Mouse (Mus musculus): ENCODE data around the gene Tmem179. TPM values are rescaled to one million over a fixed set of nuclear protein-coding genes. Genes with fewer than 3 reads are reported as not detected.

Gene Tmem179
- total RNA-seq, 4 experiments from 2014 or later: 9.5 to 15.5 (median 10.5) TPM

DNA sequence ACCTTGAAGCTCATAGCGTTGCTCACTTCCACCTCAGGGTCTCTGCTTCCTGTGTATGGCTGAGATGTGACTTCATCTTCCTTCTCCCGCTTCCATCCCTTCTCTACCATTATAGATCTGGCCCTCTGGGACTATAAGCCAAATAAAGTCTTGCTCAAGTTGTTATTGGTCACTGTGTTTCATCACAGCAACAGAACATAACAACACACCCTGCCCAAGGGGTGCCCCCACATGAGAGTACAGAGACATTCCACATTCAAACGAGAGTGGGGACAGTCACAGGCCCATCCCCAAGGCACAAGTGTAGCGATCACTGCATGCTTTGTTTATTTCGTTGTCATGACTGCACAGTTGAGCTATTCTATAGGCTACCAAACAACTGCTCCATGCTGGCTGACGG is 20.7 kb upstream of the Tmem179 start:
- no peak for DNase-seq

DNA sequence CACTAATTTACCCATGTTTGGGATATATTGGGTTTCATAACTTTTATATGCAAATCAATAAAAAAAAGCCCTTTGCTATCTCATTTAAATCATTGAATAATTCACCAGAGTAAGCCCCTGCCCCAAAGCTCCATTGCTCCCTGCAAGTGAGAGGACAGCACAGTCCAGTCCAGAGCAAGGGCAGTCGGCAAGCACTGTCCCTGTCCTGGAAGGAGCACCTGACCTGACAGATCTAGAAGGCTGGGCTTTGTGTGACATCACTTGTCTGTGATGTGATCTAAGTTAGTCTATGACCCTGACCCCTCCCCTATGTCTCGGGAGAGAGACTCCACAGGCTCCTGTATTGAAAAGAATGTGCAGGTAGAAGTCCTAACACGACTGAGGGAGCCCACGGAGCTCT is 17.2 kb upstream of the Tmem179 start:
- DNase-seq: no peak

DNA sequence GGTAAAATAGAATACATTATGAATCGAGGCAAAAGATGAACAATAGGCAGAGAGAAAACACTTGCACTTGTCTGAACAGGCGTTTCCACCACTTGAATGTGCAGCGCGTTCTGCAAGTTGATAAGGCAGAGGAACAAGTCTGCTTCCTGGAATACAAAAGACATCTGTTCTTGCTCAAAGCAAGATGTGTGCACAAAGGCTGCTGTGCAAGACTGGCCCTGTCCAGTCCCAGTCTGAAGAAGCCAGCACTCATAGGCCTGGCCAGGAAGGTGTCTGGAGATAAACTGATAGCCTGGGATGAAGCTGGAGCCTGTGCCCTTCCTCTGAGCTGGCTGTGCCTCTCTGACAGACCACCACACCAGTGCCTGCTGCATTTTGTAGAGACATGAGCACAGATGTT is 1.6 kb upstream of the Tmem179 start:
- DNase-seq: no peak

DNA sequence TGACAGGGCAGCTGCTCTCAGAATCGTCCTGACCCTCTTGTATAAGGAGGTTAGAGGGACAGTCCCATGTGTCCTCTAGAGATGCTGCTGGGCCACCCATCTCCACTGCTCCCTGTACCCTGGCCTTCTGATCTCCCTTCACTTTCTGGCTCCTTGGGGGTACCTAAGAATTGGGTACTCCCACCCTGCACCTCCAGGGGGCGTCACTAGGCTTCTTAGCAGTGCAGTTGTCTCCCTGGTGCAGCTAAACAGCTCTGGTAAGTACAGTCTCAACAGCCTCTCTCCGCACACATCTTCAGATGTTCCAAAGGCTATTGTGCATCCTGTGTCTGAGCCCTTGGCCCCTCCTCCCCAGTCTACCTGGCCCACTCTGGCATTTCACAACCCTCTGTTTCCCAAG is 1.6 kb downstream of the Tmem179 start:
- no peak for DNase-seq

DNA sequence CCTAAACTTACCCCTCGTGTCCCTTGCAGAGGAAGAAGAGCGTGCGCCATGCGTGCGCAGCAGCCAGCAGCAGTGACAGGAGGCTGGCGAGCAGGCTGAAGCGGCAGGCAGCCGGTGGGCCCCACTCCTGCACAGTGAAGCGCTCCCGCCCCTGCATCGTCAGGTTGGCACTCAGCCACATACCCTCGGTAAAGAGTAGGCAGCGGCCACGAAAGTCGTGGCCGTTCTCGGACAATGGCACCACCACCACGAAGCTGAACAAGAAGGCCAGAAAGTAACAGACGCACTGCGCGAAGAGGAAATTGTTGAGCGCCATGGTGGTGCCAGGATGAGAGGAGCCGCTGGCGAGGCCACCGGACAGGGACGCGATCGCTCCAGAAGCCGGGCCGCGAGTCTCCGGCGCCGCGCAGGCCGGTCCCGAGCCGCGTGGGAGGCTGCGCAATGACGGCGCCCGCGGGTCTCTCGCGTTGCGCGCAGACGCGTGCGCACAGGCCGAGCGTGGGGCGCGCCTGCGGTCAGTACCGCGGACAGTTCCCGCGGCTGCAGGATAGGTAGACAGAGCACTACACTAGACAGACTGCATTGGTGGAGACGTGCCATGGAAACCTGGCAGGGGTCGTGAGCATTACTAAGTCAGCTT is 5.7 kb downstream of the Tmem179 start:
- no peak for DNase-seq

DNA sequence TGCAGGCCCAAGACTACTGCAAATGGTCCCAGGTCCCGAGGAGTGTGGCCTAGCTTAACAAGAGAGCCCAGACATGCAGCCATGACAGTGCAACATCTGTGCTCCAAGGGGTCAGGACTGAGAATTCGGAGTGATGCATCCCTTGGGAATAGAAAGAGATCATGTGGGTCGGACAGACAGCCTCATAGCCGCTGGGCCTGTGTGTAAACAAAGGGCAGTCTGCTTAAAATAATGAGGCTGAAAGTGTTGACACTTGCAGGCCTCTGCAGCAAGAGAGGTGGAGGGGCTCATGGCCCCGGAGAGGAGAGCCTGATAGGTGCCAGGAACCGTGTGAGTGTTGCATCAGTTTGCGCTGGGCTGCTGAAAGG is 6.2 kb downstream of the Tmem179 start:
- no peak for DNase-seq

DNA sequence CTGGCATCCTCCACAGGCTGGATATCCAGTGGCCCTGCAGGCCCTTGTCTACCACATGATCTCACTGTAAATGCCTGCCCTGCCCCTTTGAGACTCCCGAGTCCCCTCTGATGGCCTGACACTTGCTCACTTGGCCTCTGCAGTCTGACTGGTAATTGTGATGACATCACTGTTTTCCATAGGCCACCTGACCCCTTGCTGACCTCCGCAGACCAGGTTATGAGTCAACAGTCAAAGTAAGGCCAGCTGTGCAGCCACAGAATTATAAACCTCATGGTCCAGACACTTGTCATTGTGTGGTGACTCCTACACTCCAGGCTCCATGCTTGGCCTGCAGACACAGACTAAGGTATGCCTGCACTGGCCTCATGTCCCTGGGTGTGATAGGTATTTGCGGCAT is 8.6 kb downstream of the Tmem179 start:
- DNase-seq: no peak

DNA sequence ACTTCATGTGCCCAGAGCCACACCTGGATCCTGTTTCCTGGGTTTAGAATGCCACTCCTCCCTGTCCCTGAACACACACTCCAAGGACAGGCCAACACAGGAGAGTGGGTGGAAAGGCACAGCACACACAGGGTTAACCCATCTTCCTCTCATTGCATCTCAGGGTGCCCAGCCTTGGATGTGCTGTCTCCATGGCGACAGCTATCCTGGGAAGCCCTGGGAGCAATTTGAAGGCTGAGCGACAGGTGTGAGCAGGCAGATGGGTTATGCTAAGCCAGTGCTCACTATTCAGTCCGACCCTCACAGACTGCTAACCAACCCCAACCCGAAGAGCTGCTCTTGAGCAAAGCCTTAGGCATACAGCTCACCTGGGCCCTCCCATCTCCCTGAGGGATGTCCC is 9.3 kb downstream of the Tmem179 start:
- DNase-seq: no peak

DNA sequence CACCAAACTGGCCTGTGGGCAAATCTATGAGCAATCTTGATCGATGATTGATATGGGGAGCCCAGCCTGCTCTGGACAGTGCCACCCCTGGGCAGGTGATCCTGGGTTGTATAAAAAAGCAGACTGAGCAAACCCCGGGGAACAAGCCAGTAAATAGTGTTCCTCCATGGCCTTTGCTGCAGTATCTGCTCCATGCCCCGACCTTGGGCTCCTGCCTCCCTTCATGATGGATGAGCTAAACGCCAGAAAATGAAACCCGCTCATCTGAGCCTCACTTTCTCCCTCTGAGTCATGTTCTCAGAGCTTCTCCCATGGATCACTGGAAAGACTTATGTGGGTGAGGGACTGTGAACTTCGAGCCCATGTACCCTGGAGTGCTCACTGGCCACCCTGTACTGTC is 10.3 kb downstream of the Tmem179 start:
- peak; percentile 77 for DNase-seq

DNA sequence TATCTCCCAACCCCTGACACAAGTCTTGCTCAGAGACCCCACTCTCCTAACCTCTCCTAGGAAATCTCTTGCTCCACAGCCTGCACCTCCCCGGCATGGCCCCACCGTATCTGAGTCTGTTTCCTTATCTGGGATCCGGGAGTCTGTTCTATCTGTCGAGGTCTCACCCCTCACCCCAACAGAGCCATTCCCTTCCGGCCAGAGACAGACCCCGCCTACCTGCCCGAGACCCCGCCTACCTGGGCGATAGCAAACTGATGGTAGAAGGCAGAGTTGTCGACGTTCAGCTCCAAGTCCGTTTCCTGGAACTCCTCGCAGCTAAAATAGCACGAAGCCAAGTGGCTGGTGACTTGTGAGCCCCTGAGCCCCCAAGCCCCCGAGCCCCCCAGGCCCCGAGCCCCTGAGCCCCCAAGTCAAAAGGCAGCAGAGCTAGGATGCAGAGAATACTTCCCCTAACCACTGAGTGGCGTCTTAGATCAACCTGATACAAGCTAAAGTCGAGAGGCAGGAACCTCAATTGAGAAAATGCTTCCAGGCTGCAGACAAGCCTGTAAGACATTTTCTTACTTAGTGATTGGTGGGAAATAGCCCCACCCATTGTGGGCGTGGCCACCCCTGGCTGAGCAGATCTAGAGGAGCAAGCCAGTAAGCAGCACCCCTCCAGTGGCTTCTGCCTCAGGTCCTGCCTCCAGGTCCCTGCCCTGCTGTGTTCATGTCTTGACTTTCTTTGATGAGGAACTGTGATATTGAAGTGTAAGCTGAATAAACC is 13.4 kb downstream of the Tmem179 start:
- no peak for DNase-seq

DNA sequence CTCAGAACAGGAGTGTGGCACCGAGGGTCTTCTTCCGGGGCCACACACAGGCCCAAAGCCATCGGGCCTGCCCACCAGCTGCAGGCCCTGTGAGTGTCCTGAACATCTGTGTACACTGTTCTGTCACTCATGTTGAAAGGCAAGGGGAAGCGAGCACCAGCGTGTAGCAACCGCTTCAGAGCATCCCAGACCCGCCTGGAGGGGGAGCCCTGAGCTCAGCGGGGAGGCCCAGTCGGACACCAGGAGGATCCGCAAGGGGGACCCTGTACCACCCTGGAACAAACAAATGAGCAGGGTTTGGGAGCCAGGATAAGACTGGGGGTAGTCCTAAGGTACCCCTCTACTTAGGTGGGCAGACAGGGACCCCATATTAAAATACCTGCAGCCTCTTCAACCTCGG is 17.9 kb downstream of the Tmem179 start:
- no peak for DNase-seq

DNA sequence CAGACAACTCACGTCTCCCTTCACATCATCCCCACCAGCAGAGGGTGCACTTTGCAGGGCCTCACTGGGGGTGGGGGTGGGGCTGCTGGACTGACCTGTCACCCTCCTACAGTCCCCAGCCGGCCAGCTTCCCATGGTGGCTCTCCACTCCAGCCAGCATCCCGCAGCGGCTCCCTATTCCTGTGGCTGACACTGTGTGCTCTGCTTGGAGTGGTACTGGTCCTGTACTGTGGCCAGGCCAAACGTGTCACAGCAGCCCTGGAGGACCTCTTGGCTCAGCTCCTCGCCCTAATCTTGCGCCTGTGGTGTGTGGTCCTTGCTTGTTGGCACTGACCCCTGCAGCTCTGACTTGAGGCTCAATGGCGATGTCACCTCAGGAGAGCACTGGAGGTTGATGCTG is 18.8 kb downstream of the Tmem179 start:
- no peak for DNase-seq

DNA sequence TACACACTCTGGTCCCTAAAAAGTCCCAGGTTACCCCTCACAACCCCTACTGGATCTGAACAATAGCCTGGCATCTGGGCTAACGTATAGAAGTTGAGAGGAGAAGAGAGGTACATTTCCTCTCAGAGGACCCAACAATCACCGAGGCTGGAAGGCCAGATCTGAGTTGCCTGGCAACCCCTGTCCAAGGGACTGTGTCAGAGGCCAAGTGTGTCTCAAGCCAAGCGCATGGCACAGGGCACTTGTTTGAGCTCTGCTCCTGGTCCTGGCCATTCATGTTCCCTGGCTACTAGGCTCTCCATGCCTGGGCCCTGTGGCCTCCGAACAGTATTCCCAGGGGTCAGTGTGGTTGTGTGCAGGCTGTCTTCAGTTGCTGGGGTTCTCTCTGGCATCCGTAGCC is 20.4 kb downstream of the Tmem179 start:
- DNase-seq: no peak

DNA sequence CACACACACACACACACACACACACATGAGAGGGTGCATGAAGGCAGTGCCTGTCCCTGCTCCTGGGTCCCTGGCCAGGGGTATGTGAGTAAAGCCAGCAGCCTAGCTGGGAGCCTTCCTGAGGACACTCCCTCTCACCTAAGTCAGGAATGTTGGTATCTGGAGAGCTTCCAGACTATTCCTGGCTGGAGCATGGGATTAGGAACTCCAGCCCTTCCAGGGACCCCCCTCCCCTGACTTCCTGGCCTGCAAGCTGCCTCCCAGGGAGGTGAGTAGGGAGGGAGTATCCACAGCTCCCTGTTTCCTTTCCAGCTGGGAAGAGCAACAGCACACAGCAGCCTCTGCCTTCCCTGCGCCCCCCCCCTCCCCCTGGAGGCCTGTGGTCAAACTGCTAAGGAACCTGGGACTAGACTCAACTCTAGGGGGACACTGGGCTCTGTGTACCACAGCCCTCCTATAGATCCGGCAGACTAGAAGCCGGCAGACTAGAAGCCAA is 26.1 kb downstream of the Tmem179 start:
- DNase-seq: peak; percentile 52

DNA sequence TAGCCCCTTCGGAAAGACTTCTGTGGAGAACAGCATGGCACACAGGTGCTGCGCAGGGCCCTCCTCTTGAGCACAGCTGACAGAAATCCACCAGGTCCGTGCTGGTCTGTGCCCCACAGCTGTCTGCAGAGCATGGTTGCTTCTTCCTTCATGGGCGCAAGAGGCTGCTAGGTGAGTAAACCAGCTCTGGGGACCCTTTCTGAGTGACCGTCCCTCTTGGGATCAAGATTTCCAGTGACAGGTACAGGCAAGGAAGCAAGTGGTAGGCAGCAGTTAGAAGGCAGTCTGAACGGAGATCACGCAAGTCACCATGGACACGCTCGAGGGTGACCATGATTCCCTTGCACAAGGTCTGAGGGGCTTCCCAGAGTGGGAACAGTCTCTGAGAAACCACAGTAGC is 27.0 kb downstream of the Tmem179 start:
- no peak for DNase-seq

DNA sequence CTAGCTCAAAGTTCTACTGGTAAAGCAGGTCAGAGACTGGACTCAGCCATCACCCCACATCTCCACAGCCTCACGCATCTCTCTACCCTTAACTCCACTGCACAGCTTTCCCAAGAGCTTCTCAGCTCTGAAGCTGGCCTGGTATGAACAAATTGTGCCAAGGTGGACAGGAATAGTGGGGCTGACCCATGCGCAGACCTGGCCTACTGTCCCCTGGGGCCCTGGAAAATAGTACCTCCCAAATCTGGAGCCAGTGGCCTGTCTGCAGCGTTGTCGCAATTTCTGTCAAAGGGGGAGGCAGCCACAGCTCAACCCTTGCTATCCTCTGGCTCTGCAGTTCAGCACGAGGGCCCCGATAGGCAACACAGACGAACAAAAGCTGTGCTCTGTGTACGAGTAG is 27.4 kb downstream of the Tmem179 start, which contains the start of gene A530016L24Rik:
Gene A530016L24Rik, plus strand, starts transcription at position 315 of the 400 bp plus-strand sequence.
- DNase-seq: no peak

DNA sequence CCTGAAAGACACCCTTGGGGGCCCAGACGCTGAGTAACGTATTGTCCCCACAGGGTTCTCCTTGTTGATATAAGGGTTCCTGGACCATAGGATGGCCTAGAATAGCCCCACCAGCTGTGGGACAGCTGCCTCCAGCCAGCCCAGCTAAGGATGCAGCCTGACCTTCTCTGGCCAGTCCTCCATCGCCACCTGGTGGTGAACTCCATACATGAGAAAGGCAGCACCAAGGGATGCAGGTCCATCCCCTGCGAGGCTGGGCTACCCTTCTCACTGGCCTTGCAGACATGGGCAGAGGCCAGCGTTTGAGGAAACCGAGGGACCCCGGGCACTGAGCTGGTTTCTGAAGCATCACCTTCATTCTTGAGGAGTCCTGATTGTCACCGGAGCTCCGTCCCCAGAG is 42.8 kb downstream of the Tmem179 start:
- peak; percentile 68 for DNase-seq

DNA sequence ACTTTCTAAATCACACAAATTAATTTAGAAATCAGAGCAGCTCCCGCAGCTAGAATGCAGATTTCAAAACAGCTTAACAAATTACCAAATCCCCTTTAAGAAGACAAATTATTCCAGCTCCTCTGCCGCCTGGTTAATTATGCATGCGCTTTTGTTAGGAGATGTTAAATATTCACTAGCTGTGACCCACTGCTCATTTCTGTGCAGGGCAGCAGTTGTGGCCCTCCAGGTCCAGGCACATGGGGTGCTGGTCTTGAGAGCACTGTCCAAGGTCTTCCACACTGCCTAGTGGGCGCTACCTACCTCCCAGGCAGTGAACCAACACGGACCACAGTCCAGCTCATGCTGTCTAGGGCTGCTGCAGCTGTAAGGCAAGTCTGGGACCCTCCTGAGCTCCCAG is 46.3 kb downstream of the Tmem179 start:
- DNase-seq: no peak

DNA sequence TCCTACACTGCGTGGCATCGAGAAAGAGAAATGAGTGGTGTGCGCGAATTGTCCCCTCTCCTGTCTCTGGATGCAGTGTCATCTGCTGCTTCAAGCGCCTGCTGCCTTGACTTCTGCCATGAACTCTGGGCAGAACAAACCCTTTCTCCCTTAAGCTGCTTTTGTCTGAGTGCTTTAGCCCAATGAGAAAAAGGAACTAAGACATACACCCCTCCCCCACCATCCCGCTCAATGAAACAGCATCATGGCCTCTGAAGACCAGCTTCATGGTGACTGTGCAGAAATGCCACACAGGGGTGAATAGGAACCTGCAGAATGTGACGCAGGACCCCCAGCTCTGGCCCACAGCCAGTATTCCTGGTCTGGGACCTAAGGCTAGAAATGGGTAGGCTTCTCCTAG is 47.2 kb downstream of the Tmem179 start:
- no peak for DNase-seq

DNA sequence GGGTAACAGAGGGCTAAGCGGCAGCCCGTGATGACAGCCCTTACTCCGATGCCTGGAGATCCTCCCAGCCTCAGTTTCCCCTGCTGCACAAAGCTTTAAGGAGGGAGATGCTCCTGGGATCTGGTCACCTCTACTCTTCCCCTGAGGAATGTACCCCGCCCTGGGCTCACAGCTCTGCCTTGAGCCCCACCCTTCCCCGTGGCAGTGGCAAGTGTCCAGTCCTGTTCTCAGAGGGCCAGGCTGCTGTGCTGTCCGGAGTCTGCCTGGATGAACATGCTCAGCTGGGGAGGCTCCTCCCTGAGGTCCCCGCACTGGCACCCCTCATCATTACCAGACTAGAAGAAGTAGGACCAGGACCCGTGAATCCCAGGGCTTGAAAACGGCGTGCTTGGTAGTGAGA is 49.2 kb downstream of the Tmem179 start:
- no peak for DNase-seq

DNA sequence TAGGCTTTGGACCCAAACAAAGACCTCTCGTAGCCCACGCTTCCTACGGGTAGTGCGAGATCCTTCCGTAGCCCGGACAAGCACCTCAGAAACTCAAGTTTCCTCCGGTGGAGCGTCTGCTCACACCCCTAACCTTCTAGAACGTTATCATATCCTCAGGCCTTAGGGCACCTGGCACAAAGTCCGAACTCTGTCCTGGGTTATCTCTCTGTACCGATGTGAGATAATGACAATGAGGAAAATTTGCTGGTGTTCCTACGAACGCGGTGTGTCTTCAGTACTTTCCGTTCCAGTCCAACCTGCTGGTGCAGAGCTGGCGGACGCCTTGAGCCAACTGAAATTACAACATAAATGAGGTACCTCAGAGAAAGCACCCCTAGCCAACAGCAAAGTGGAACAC is 50.6 kb downstream of the Tmem179 start:
- no peak for DNase-seq

DNA sequence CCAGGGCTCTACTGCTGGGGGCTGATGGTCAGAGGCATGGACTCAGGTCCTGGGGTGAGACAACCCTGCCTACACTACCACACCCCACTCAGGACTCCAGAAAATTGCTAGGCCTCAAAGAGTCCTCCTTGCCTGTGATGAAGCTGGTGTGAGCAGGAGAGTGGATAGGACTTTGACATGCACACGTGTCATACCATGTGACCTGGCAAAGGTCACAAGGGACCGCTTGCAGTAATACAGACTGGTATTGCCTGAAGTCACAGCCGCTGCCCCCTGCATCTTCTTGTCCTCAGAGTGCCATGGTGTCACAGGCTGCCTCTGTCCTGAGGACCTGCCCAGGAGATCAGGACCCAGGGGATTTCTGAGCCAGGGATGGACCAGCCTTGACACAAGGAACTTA is 52.0 kb downstream of the Tmem179 start:
- DNase-seq: no peak

DNA sequence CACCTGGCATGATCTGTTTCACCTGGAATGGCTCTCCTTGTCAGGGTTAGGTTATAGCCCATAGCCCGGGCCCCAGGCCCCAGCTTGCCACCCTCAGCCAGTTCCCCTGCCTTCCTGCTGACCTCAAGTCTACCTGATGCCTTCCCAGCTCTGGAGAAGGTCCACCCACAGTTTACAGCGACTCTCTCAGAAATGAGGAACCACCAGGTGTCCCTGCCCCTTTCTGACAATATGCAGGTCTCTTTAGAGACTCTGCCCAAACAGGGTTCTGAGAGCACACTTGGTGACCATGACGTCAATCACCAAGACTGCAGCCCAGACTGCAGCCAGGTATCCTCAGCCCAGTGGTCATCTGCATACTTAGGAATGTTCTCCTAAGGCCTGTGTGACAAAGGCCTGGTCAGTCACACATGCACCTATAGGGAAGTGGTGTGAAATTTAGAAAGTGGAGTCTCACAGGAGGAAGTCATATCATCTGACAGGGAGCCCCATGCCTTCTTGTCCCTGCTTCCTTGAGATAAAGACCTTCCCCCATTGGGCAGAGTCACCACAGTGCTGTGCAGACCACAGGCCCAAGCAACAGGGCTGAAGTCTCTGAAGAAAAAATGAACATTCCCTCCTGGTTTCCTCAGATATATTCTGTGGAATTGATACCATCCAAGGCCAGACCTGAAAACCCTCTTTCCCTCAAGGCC is 52.6 kb downstream of the Tmem179 start:
- no peak for DNase-seq

DNA sequence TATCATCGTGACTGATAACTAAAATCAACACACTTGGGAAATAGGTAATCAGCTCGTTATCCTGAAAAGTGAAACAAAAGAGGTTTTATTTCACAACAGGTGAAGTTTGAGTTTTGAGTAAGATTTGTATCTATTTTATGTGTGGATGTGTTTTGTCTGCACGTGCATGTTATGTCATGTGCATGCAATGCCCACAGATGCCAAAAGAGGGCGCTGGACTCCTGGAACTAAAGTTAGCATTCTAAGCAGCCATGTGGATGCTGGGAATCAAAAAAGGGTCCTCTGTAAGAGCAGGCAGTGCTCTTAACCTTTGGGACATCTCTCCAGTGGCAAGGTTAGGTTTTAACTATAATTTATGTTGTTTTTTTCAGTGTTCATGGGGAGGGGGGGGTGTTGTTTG is 53.3 kb downstream of the Tmem179 start:
- no peak for DNase-seq

Measured in adrenal gland, adult 8-10 months (tissue).